Mouse (Mus musculus): ENCODE measurements around the gene Zfp213. TPM values are rescaled to one million over a fixed set of nuclear protein-coding genes. Genes with fewer than 3 reads are reported as not detected.
"Not testable (repeated sequence)": the region's sequence is repeated elsewhere in the genome, so short reads cannot be mapped to it uniquely, and the experiment has no call there.

The Zfp213 gene
- polyA plus RNA-seq, 2 experiments, result 3.7 to 4.1 TPM

DNA sequence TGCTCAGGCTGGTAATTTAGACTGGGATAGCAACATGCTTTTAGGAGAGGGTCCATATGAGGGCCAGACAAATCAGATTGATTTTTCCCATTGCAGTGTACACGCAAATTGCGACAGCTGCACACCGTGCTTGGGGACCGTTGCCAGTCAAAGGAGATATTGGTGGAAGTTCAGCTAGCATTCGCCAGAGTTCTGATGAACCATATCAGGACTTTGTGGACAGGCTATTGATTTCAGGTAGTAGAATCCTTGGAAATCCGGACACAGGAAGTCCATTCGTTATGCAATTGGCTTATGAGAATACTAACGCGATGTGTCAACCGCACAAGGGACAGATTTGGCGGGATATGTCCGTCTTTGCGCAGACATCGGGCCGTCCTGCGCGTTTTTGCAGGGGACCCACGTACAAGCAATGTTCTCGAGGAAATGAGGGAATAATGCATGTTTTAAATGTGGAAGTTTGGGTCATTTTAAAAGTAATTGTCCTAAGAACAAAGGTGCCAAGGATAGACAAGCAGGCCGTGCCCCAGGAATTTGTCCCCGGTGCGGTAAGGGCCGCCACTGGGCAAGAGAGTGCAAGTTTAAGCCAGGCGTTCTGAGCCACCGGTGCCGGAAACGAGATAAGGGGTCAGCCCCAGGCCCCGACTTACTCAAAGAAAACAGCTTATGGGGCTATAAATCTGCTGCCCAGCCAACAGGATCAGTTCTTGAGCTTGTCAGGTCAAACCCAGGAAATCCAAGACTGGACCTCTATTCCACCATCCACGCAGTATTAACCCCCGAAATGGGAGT lies 40.9 kb downstream of the Zfp213 start:
- not testable (repeated sequence) for H3K4me3 ChIP-seq (ENCODE audit: insufficient read depth in 1 of 2, low read depth in 2 of 2, low read length in 2 of 2); H3K9ac ChIP-seq (replicated peaks); ATAC-seq (ENCODE audit: insufficient read depth); DNase-seq (ENCODE audit: low read depth in 3 of 3, low spot score in 3 of 3); H3K27ac ChIP-seq; H3K4me2 ChIP-seq (ENCODE audit: low read depth); H3K4me1 ChIP-seq (replicated peaks; ENCODE audit: control insufficient read depth in 2 of 2, insufficient read depth in 2 of 2, low read length in 1 of 2); H3K36me3 ChIP-seq (replicated peaks; ENCODE audit: control insufficient read depth, insufficient read depth, low read depth); H3K27me3 ChIP-seq (ENCODE audit: control insufficient read depth, insufficient read depth, low read length); H3K9me3 ChIP-seq (ENCODE audit: control insufficient read depth, low read length)
- 46% methylated on average over 30 of the region's 30 CpGs for WGBS (ENCODE audit: insufficient replicate concordance)

- WGBS (ENCODE audit: insufficient replicate concordance), result 56% methylated on average over 2 of the region's 2 CpGs
These were observed 45.2 kb downstream of the Zfp213 start for GRCm38 (mm10) chr17:23518701-23519423.

More at GRCm38 (mm10) chr17:23518701-23519423, 45.2 kb downstream of the Zfp213 start:
- no peak overlapping the region for H3K27ac ChIP-seq
- DNase-seq (ENCODE audit: low read depth in 3 of 3, low spot score in 3 of 3), result no peak
- H3K9me3 ChIP-seq (ENCODE audit: control insufficient read depth, low read length), result no peaks in the 10 kb centered on the region
- no peaks in the 10 kb centered on the region for H3K4me1 ChIP-seq (replicated peaks; ENCODE audit: control insufficient read depth in 2 of 2, insufficient read depth in 2 of 2, low read length in 1 of 2)
- no peaks in the 10 kb centered on the region for H3K36me3 ChIP-seq (replicated peaks; ENCODE audit: control insufficient read depth, insufficient read depth, low read depth)
- no peak overlapping the region for H3K4me2 ChIP-seq (ENCODE audit: low read depth)
- TF ChIP-seq EP300 (IDR thresholded peaks at IDR 0.05; ENCODE audit: low read depth) (no peak), CTCF (IDR thresholded peaks at IDR 0.05; ENCODE audit: low read depth) (no peak)
- no peak for ATAC-seq (ENCODE audit: insufficient read depth)
- H3K9ac ChIP-seq (replicated peaks), result no peak overlapping the region
- H3K27me3 ChIP-seq (ENCODE audit: control insufficient read depth, insufficient read depth, low read length), result no peaks in the 10 kb centered on the region
- no peak overlapping the region for H3K4me3 ChIP-seq (ENCODE audit: insufficient read depth in 1 of 2, low read depth in 2 of 2, low read length in 2 of 2)

Other genes with a start within 250 kb of the Zfp213 start
- not detected in 2 replicates for gene Vmn2r115, start 220.5 kb downstream of the Zfp213 start, polyA plus RNA-seq (2012; rRNA removed)
- not detected in 2 replicates for gene Vmn2r115, start 220.5 kb downstream of the Zfp213 start, polyA plus RNA-seq (2014; fragmentation: Nextera tagmentation; extraction: Ambion mirVana)
- not detected in 2 replicates for gene Vmn2r116, start 179.6 kb downstream of the Zfp213 start, polyA plus RNA-seq (2012; rRNA removed)
- not detected in 2 replicates for gene Vmn2r116, start 179.6 kb downstream of the Zfp213 start, polyA plus RNA-seq (2014; fragmentation: Nextera tagmentation; extraction: Ambion mirVana)
- not detected in 2 replicates for gene Vmn2r117, start 84.5 kb downstream of the Zfp213 start, polyA plus RNA-seq (2012; rRNA removed)
- not detected in 2 replicates for gene Vmn2r117, start 84.5 kb downstream of the Zfp213 start, polyA plus RNA-seq (2014; fragmentation: Nextera tagmentation; extraction: Ambion mirVana)
- gene Zfp13, start 35.2 kb upstream of the Zfp213 start, polyA plus RNA-seq (2012; rRNA removed), result 1.9 and 2.0 TPM in 2 replicates
- gene Zfp13, start 35.2 kb upstream of the Zfp213 start, polyA plus RNA-seq (2014; fragmentation: Nextera tagmentation; extraction: Ambion mirVana), result 1.3 TPM in 2 replicates
- gene Zscan10, start 36.6 kb upstream of the Zfp213 start, polyA plus RNA-seq (2012; rRNA removed), result not detected in 2 replicates
- gene Zscan10, start 36.6 kb upstream of the Zfp213 start, polyA plus RNA-seq (2014; fragmentation: Nextera tagmentation; extraction: Ambion mirVana), result not detected in 2 replicates
- 0.11 and 0.12 TPM in 2 replicates for gene Mmp25, start 81.0 kb upstream of the Zfp213 start, polyA plus RNA-seq (2012; rRNA removed)
- 0.11 TPM in 1 of 2 replicates, not detected in the other for gene Mmp25, start 81.0 kb upstream of the Zfp213 start, polyA plus RNA-seq (2014; fragmentation: Nextera tagmentation; extraction: Ambion mirVana)
- gene Bicdl2, start 96.3 kb upstream of the Zfp213 start, polyA plus RNA-seq (2012; rRNA removed), result 0.02 TPM in 2 replicates
- gene Bicdl2, start 96.3 kb upstream of the Zfp213 start, polyA plus RNA-seq (2014; fragmentation: Nextera tagmentation; extraction: Ambion mirVana), result not detected in 2 replicates
- 11.3 and 15.3 TPM in 2 replicates for gene Hcfc1r1, start 109.4 kb upstream of the Zfp213 start, polyA plus RNA-seq (2012; rRNA removed)
- gene Hcfc1r1, start 109.4 kb upstream of the Zfp213 start, polyA plus RNA-seq (2014; fragmentation: Nextera tagmentation; extraction: Ambion mirVana), result 21.0 and 24.5 TPM in 2 replicates
- gene Thoc6, start 109.6 kb upstream of the Zfp213 start, polyA plus RNA-seq (2012; rRNA removed), result 14.8 and 17.2 TPM in 2 replicates
- 21.4 and 21.5 TPM in 2 replicates for gene Thoc6, start 109.6 kb upstream of the Zfp213 start, polyA plus RNA-seq (2014; fragmentation: Nextera tagmentation; extraction: Ambion mirVana)
- 1.4 and 1.7 TPM in 2 replicates for gene Tnfrsf12a, start 113.2 kb upstream of the Zfp213 start, polyA plus RNA-seq (2012; rRNA removed)
- 3.0 and 3.9 TPM in 2 replicates for gene Tnfrsf12a, start 113.2 kb upstream of the Zfp213 start, polyA plus RNA-seq (2014; fragmentation: Nextera tagmentation; extraction: Ambion mirVana)
- 0.64 and 0.68 TPM in 2 replicates for gene Cldn6, start 115.0 kb upstream of the Zfp213 start, polyA plus RNA-seq (2012; rRNA removed)
- 0.15 and 0.50 TPM in 2 replicates for gene Cldn6, start 115.0 kb upstream of the Zfp213 start, polyA plus RNA-seq (2014; fragmentation: Nextera tagmentation; extraction: Ambion mirVana)
- gene Cldn9, start 119.8 kb upstream of the Zfp213 start, polyA plus RNA-seq (2012; rRNA removed), result 0.04 TPM in 2 replicates
- 0.21 TPM in 1 of 2 replicates, not detected in the other for gene Cldn9, start 119.8 kb upstream of the Zfp213 start, polyA plus RNA-seq (2014; fragmentation: Nextera tagmentation; extraction: Ambion mirVana)
- gene 1520401A03Rik, start 158.5 kb upstream of the Zfp213 start, polyA plus RNA-seq (2012; rRNA removed), result 0.04 and 0.09 TPM in 2 replicates
- not detected in 2 replicates for gene 1520401A03Rik, start 158.5 kb upstream of the Zfp213 start, polyA plus RNA-seq (2014; fragmentation: Nextera tagmentation; extraction: Ambion mirVana)
- 29.6 and 35.0 TPM in 2 replicates for gene Pkmyt1, start 162.1 kb upstream of the Zfp213 start, polyA plus RNA-seq (2012; rRNA removed)
- gene Pkmyt1, start 162.1 kb upstream of the Zfp213 start, polyA plus RNA-seq (2014; fragmentation: Nextera tagmentation; extraction: Ambion mirVana), result 21.2 and 24.5 TPM in 2 replicates
- 3.6 and 5.7 TPM in 2 replicates for gene Paqr4, start 176.6 kb upstream of the Zfp213 start, polyA plus RNA-seq (2012; rRNA removed)
- 6.4 and 7.2 TPM in 2 replicates for gene Paqr4, start 176.6 kb upstream of the Zfp213 start, polyA plus RNA-seq (2014; fragmentation: Nextera tagmentation; extraction: Ambion mirVana)
- gene Kremen2, start 181.6 kb upstream of the Zfp213 start, polyA plus RNA-seq (2012; rRNA removed), result 0.02 and 0.03 TPM in 2 replicates
- gene Kremen2, start 181.6 kb upstream of the Zfp213 start, polyA plus RNA-seq (2014; fragmentation: Nextera tagmentation; extraction: Ambion mirVana), result not detected in 2 replicates
- gene Flywch1, start 207.4 kb upstream of the Zfp213 start, polyA plus RNA-seq (2012; rRNA removed), result 4.0 and 4.3 TPM in 2 replicates
- gene Flywch1, start 207.4 kb upstream of the Zfp213 start, polyA plus RNA-seq (2014; fragmentation: Nextera tagmentation; extraction: Ambion mirVana), result 6.6 and 7.4 TPM in 2 replicates
- 0.57 and 0.79 TPM in 2 replicates for gene Flywch2, start 221.8 kb upstream of the Zfp213 start, polyA plus RNA-seq (2012; rRNA removed)
- 0.85 and 1.0 TPM in 2 replicates for gene Flywch2, start 221.8 kb upstream of the Zfp213 start, polyA plus RNA-seq (2014; fragmentation: Nextera tagmentation; extraction: Ambion mirVana)
- gene Srrm2, start 226.3 kb upstream of the Zfp213 start, polyA plus RNA-seq (2012; rRNA removed), result 136 and 152 TPM in 2 replicates
- 107 and 120 TPM in 2 replicates for gene Srrm2, start 226.3 kb upstream of the Zfp213 start, polyA plus RNA-seq (2014; fragmentation: Nextera tagmentation; extraction: Ambion mirVana)